26 mouse cellular contexts compared by ENCODE assay signal in genomic region chr7:99175666-99176065, GRCm38 (mm10). TPM values are rescaled to one million over a fixed set of nuclear protein-coding genes. Genes with fewer than 3 reads are reported as not detected.
DNase-seq lines count a peak whose midpoint lies in the region; ATAC-seq and TF ChIP-seq lines count a peak whose summit lies in the region.
"Had no signal": no experiment of that assay in that cellular context is flagged by ENCODE, and none has a peak within 500 bp of the region (broad histone marks: within the 10 kb centered on the region; RNA-seq: fewer than 3 reads in every experiment).

No protein-coding gene starts in this region.

- H3K9ac ChIP-seq in heart, adult 2 months (ENCODE audit: low read depth, low read length), result no peak overlapping the region
- H3K9ac ChIP-seq in liver, postnatal 0 days (replicated peaks), result no peak overlapping the region
- H3K9ac ChIP-seq in liver, embryonic 11.5 days (ENCODE audit: low read depth, low read length), result no peak overlapping the region
- peak overlapping the region; percentile 38; the same call in 1 of the 2 replicates for H3K9ac ChIP-seq in intestine, postnatal 0 days (ENCODE audit: low read depth, low read length)
- H3K9ac ChIP-seq in hindbrain, postnatal 0 days (replicated peaks; ENCODE audit: low read length), result no peak overlapping the region
- H3K9ac ChIP-seq: embryonic facial prominence, embryonic 12.5 days; embryonic facial prominence, embryonic 15.5 days; forebrain, embryonic 12.5 days; forebrain, embryonic 15.5 days; heart, embryonic 13.5 days; hindbrain, embryonic 12.5 days; hindbrain, embryonic 15.5 days had no signal

- H3K27ac ChIP-seq in heart, adult 2 months, result no peak overlapping the region
- peak overlapping the region; percentile 30; the same call in 1 of the 2 replicates for H3K27ac ChIP-seq in liver, postnatal 0 days (ENCODE audit: low read depth)
- H3K27ac ChIP-seq in liver, embryonic 11.5 days (ENCODE audit: low read depth, low read length), result no peak overlapping the region
- H3K27ac ChIP-seq in intestine, postnatal 0 days (ENCODE audit: low read depth, low read length), result peak overlapping the region; percentile 79
- H3K27ac ChIP-seq in gastrocnemius, adult 2 months, result no peak overlapping the region
- H3K27ac ChIP-seq in hindbrain, postnatal 0 days, result no peak overlapping the region
- H3K27ac ChIP-seq: embryonic facial prominence, embryonic 12.5 days; embryonic facial prominence, embryonic 15.5 days; forebrain, embryonic 12.5 days; forebrain, embryonic 15.5 days; heart, embryonic 10.5 days; heart, embryonic 13.5 days; hindbrain, embryonic 12.5 days; hindbrain, embryonic 15.5 days had no signal

- peak in 1 of 2 experiments; percentile 15 for DNase-seq in heart, adult 2 months
- DNase-seq in heart, postnatal 25 days (ENCODE audit: low spot score), result no peak
- DNase-seq in liver, postnatal 0 days, result peak; percentile 12
- no peak for DNase-seq in liver, embryonic 11.5 days (ENCODE audit: low spot score)
- peak; percentile 56 for DNase-seq in yolk sac, embryonic 10.5 days (ENCODE audit: low spot score)
- no peak for DNase-seq in gastrocnemius, adult 2 months
- no peak for DNase-seq in hindbrain, postnatal 0 days (ENCODE audit: low spot score)
- DNase-seq: adrenal gland, postnatal 10 days; adrenal gland, postnatal 36 days; B cell, adult 2 months; cerebellum, adult 11 months; cerebellum, adult 9-11 months; gastrocnemius, postnatal 25 days; heart, postnatal 14 days; kidney, adult 11 months had no signal

- H3K36me3 ChIP-seq in heart, adult 2 months (ENCODE audit: control insufficient read depth, insufficient read depth, low read length), result no peaks in the 10 kb centered on the region
- H3K36me3 ChIP-seq in liver, postnatal 0 days (replicated peaks; ENCODE audit: insufficient read depth, low read length), result peaks cover 2% of the 10 kb centered on the region; the same call in 1 of the 2 replicates
- no peaks in the 10 kb centered on the region for H3K36me3 ChIP-seq in liver, embryonic 11.5 days (ENCODE audit: control insufficient read depth, insufficient read depth, low read length)
- peaks cover 16% of the 10 kb centered on the region; the same call in 1 of the 2 replicates for H3K36me3 ChIP-seq in intestine, postnatal 0 days (ENCODE audit: control insufficient read depth, insufficient read depth)
- H3K36me3 ChIP-seq in hindbrain, postnatal 0 days (ENCODE audit: insufficient read depth, low read length), result no peaks in the 10 kb centered on the region
- H3K36me3 ChIP-seq: embryonic facial prominence, embryonic 12.5 days; embryonic facial prominence, embryonic 15.5 days; forebrain, embryonic 12.5 days; forebrain, embryonic 15.5 days; G1E; heart, embryonic 10.5 days; heart, embryonic 13.5 days; hindbrain, embryonic 12.5 days; hindbrain, embryonic 15.5 days had no signal

- TF ChIP-seq POLR2A in heart, adult 2 months (IDR thresholded peaks at IDR 0.05; ENCODE audit: insufficient read depth, low read depth, low read length), result 0 out of 2 replicates have a peak, but pooled peaks have one; percentile 18

- WGBS in heart, adult 2 months, result 80% methylated on average over 9 of the region's 9 CpGs
- WGBS in liver, postnatal 0 days (ENCODE audit: insufficient replicate concordance), result 68% methylated on average over 9 of the region's 9 CpGs
- WGBS in liver, embryonic 11.5 days, result 88% methylated on average over 9 of the region's 9 CpGs
- 69% methylated on average over 9 of the region's 9 CpGs for WGBS in intestine, postnatal 0 days
- 96% methylated on average over 9 of the region's 9 CpGs for WGBS in hindbrain, postnatal 0 days

- H3K4me2 ChIP-seq in liver, postnatal 0 days (ENCODE audit: low read depth, low read length), result no peak overlapping the region
- no peak overlapping the region for H3K4me2 ChIP-seq in liver, embryonic 11.5 days
- H3K4me2 ChIP-seq in intestine, postnatal 0 days (replicated peaks; ENCODE audit: low read depth), result peak overlapping the region; percentile 97
- no peak overlapping the region for H3K4me2 ChIP-seq in hindbrain, postnatal 0 days (ENCODE audit: low read depth, low read length)
- H3K4me2 ChIP-seq: embryonic facial prominence, embryonic 12.5 days; embryonic facial prominence, embryonic 15.5 days; forebrain, embryonic 12.5 days; forebrain, embryonic 15.5 days; heart, embryonic 13.5 days; hindbrain, embryonic 12.5 days; hindbrain, embryonic 15.5 days had no signal

- no peaks in the 10 kb centered on the region for H3K9me3 ChIP-seq in liver, postnatal 0 days (ENCODE audit: low read length)
- no peaks in the 10 kb centered on the region for H3K9me3 ChIP-seq in liver, embryonic 11.5 days (ENCODE audit: control insufficient read depth, low read length)
- H3K9me3 ChIP-seq in intestine, postnatal 0 days (ENCODE audit: control insufficient read depth), result no peaks in the 10 kb centered on the region
- H3K9me3 ChIP-seq in hindbrain, postnatal 0 days (ENCODE audit: low read length), result no peaks in the 10 kb centered on the region
- H3K9me3 ChIP-seq: embryonic facial prominence, embryonic 12.5 days; embryonic facial prominence, embryonic 15.5 days; forebrain, embryonic 12.5 days; forebrain, embryonic 15.5 days; G1E; heart, embryonic 10.5 days; heart, embryonic 13.5 days; hindbrain, embryonic 12.5 days; hindbrain, embryonic 15.5 days had no signal

- 0 out of 2 replicates have a peak, but pooled peaks have one; percentile 9 for TF ChIP-seq EP300 in heart, adult 2 months (IDR thresholded peaks at IDR 0.05; ENCODE audit: insufficient read depth, low read depth, low read length)
- TF ChIP-seq EP300 in liver, postnatal 0 days (IDR thresholded peaks at IDR 0.05; ENCODE audit: low read depth), result no peak

- H3K4me3 ChIP-seq in heart, adult 2 months, result no peak overlapping the region
- H3K4me3 ChIP-seq in liver, postnatal 0 days (ENCODE audit: low read depth, low read length), result no peak overlapping the region
- H3K4me3 ChIP-seq in liver, embryonic 11.5 days (ENCODE audit: low read depth, low read length), result no peak overlapping the region
- no peak overlapping the region for H3K4me3 ChIP-seq in intestine, postnatal 0 days (ENCODE audit: low read depth, low read length)
- no peak overlapping the region for H3K4me3 ChIP-seq in gastrocnemius, adult 2 months
- H3K4me3 ChIP-seq in hindbrain, postnatal 0 days (ENCODE audit: low read length), result no peak overlapping the region
- H3K4me3 ChIP-seq: embryonic facial prominence, embryonic 12.5 days; embryonic facial prominence, embryonic 15.5 days; forebrain, embryonic 12.5 days; forebrain, embryonic 15.5 days; heart, embryonic 10.5 days; heart, embryonic 13.5 days; hindbrain, embryonic 12.5 days; hindbrain, embryonic 15.5 days had no signal

- no peak for TF ChIP-seq CTCF in heart, adult 2 months (IDR thresholded peaks at IDR 0.05)
- TF ChIP-seq CTCF in liver, postnatal 0 days (IDR thresholded peaks at IDR 0.05; ENCODE audit: low read depth), result no peak
- no peak for TF ChIP-seq CTCF in intestine, postnatal 0 days (IDR thresholded peaks at IDR 0.05; ENCODE audit: low read depth)
- TF ChIP-seq CTCF in gastrocnemius, adult 2 months (IDR thresholded peaks at IDR 0.05), result no peak
- no peak for TF ChIP-seq CTCF in hindbrain, postnatal 0 days (IDR thresholded peaks at IDR 0.05; ENCODE audit: low read depth)

- intact Hi-C loops in heart, adult 2 months (cut with DNase I), result no loop called here
- intact Hi-C loops in heart, postnatal 25 days (cut with DNase I), result no loop called here
- intact Hi-C loops in gastrocnemius, adult 2 months (cut with DNase I), result no loop called here

- ATAC-seq in liver, postnatal 0 days, result no peak
- no peak for ATAC-seq in liver, embryonic 11.5 days (replicated peaks; ENCODE audit: low FRiP score)
- peak; percentile 15 for ATAC-seq in intestine, postnatal 0 days
- no peak for ATAC-seq in hindbrain, postnatal 0 days
- ATAC-seq: forebrain, embryonic 15.5 days; Patski had no signal

- H3K27me3 ChIP-seq in heart, adult 2 months (ENCODE audit: control insufficient read depth, insufficient read depth, low read length), result no peaks in the 10 kb centered on the region
- no peaks in the 10 kb centered on the region for H3K27me3 ChIP-seq in liver, postnatal 0 days (ENCODE audit: insufficient read depth, low read length)
- no peaks in the 10 kb centered on the region for H3K27me3 ChIP-seq in liver, embryonic 11.5 days (replicated peaks; ENCODE audit: control insufficient read depth, insufficient read depth, low read length)
- no peaks in the 10 kb centered on the region for H3K27me3 ChIP-seq in intestine, postnatal 0 days (replicated peaks; ENCODE audit: control insufficient read depth, insufficient read depth, low read length)
- H3K27me3 ChIP-seq in hindbrain, postnatal 0 days (ENCODE audit: insufficient read depth, low read length), result no peaks in the 10 kb centered on the region
- H3K27me3 ChIP-seq: embryonic facial prominence, embryonic 12.5 days; embryonic facial prominence, embryonic 15.5 days; forebrain, embryonic 15.5 days; hindbrain, embryonic 12.5 days; hindbrain, embryonic 15.5 days had no signal

- peaks cover 5% of the 10 kb centered on the region; the same call in 1 of the 2 replicates for H3K4me1 ChIP-seq in heart, adult 2 months (ENCODE audit: control insufficient read depth, insufficient read depth, low read length)
- peaks cover 30% of the 10 kb centered on the region for H3K4me1 ChIP-seq in liver, postnatal 0 days (ENCODE audit: insufficient read depth)
- no peaks in the 10 kb centered on the region; the same call in 1 of the 2 replicates for H3K4me1 ChIP-seq in liver, embryonic 11.5 days (replicated peaks; ENCODE audit: control insufficient read depth, insufficient read depth, low read length)
- peaks cover 14% of the 10 kb centered on the region for H3K4me1 ChIP-seq in intestine, postnatal 0 days (replicated peaks; ENCODE audit: control insufficient read depth, insufficient read depth, low read length)
- H3K4me1 ChIP-seq in hindbrain, postnatal 0 days (ENCODE audit: insufficient read depth, low read length), result 0 out of 2 replicates have a peak, but pooled peaks cover 2% of the 10 kb centered on the region
- H3K4me1 ChIP-seq: forebrain, embryonic 12.5 days; forebrain, embryonic 15.5 days had no signal

- H3K79me2 ChIP-seq in heart, adult 2 months (replicated peaks; ENCODE audit: control insufficient read depth, insufficient read depth, low read length), result no peaks in the 10 kb centered on the region; the same call in 1 of the 2 replicates

RNA-seq across cellular contexts. Expression of gene Dgat2, which starts 6.9 kb away (rescaled TPM):
- total RNA-seq in heart, adult 2 months (2021), result 100 to 1,000 TPM; 309 to 376 TPM
- polyA plus RNA-seq in heart, adult 2 months (2012; rRNA removed), result 347 and 390 TPM in 2 replicates
- total RNA-seq in heart, postnatal 25 days (2021), result 100 to 1,000 TPM; 272 to 339 TPM
- 226 and 249 TPM in 2 replicates for polyA plus RNA-seq in liver, postnatal 0 days (2015; fragmentation: Nextera tagmentation; extraction: Ambion mirVana)
- 59.9 and 60.1 TPM in 2 replicates for polyA plus RNA-seq in liver, embryonic 11.5 days (2014; fragmentation: Nextera tagmentation; extraction: Ambion mirVana)
- 1,614 and 1,691 TPM in 2 replicates for polyA plus RNA-seq in intestine, postnatal 0 days (2015; fragmentation: Nextera tagmentation; extraction: Ambion mirVana)
- total RNA-seq in gastrocnemius, adult 2 months (2021), result 10 to 100 TPM; 32.9 to 69.4 TPM
- total RNA-seq in hindbrain, postnatal 0 days (2014; rRNA removed), result 37.8 TPM in 2 replicates
- 28.3 and 29.9 TPM in 2 replicates for polyA plus RNA-seq in hindbrain, postnatal 0 days (2015; fragmentation: Nextera tagmentation; extraction: Ambion mirVana)

RNA-seq across cellular contexts. Expression of gene Uvrag, which starts 34.7 kb away (rescaled TPM):
- 10 to 100 TPM; 21.0 to 22.1 TPM for total RNA-seq in heart, adult 2 months (2021)
- polyA plus RNA-seq in heart, adult 2 months (2012; rRNA removed), result 5.9 and 9.1 TPM in 2 replicates
- total RNA-seq in heart, postnatal 25 days (2021), result 10 to 100 TPM; 24.9 to 26.3 TPM
- polyA plus RNA-seq in liver, postnatal 0 days (2015; fragmentation: Nextera tagmentation; extraction: Ambion mirVana), result 9.4 and 11.9 TPM in 2 replicates
- polyA plus RNA-seq in liver, embryonic 11.5 days (2014; fragmentation: Nextera tagmentation; extraction: Ambion mirVana), result 14.5 and 16.2 TPM in 2 replicates
- polyA plus RNA-seq in intestine, postnatal 0 days (2015; fragmentation: Nextera tagmentation; extraction: Ambion mirVana), result 12.0 and 17.4 TPM in 2 replicates
- total RNA-seq in gastrocnemius, adult 2 months (2021), result 1 to 10 TPM; 8.6 to 9.2 TPM
- 17.9 and 36.7 TPM in 2 replicates for total RNA-seq in hindbrain, postnatal 0 days (2014; rRNA removed)
- 16.5 and 17.1 TPM in 2 replicates for polyA plus RNA-seq in hindbrain, postnatal 0 days (2015; fragmentation: Nextera tagmentation; extraction: Ambion mirVana)

Comparison
In these comparisons a context has a peak if more than half of its experiments do, and no peak if none do; other contexts are left out.
1. DNase-seq: peak in liver, postnatal 0 days (single experiment) and yolk sac, embryonic 10.5 days (single experiment); none in heart, postnatal 25 days (single experiment), liver, embryonic 11.5 days (single experiment), gastrocnemius, adult 2 months (single experiment) and hindbrain, postnatal 0 days (single experiment).
2. H3K27ac ChIP-seq: peak in liver, postnatal 0 days (single experiment) and intestine, postnatal 0 days (single experiment); none in heart, adult 2 months (single experiment), liver, embryonic 11.5 days (single experiment), gastrocnemius, adult 2 months (single experiment) and hindbrain, postnatal 0 days (single experiment).